Mouse (Mus musculus) midbrain, embryonic 13.5 days (tissue): ENCODE data around the gene Tcl1b3. TPM values are rescaled to one million over a fixed set of nuclear protein-coding genes. Genes with fewer than 3 reads are reported as not detected.

Experiments
- polyA plus RNA-seq: library from polyadenylated mRNA; unstranded; fragments of >200 nt; fragmentation: Nextera tagmentation; extraction: Ambion mirVana; gene quantifications from 2 replicates; pipeline ENCODE4 v1.2.1, GENCODE M21; 2015

The Tcl1b3 gene
- polyA plus RNA-seq, 1 experiment from 2014 or later: not detected

Other genes with a start within 250 kb of the Tcl1b3 start
- gene Syne3, start 181.2 kb upstream of the Tcl1b3 start, polyA plus RNA-seq: 0.17 and 0.27 TPM in 2 replicates
- 139 and 148 TPM in 2 replicates for gene Glrx5, start 158.4 kb upstream of the Tcl1b3 start, polyA plus RNA-seq
- gene Tcl1b2, start 45.0 kb upstream of the Tcl1b3 start, polyA plus RNA-seq: not detected in 2 replicates
- not detected in 2 replicates for gene Tcl1b1, start 31.4 kb upstream of the Tcl1b3 start, polyA plus RNA-seq
- not detected in 2 replicates for gene Tcl1b5, start 14.7 kb upstream of the Tcl1b3 start, polyA plus RNA-seq
- not detected in 2 replicates for gene Tcl1b4, start 10.9 kb downstream of the Tcl1b3 start, polyA plus RNA-seq
- gene Tcl1, start 31.8 kb downstream of the Tcl1b3 start, polyA plus RNA-seq: not detected in 2 replicates
- 6.7 and 6.8 TPM in 2 replicates for gene Tunar, start 142.8 kb downstream of the Tcl1b3 start, polyA plus RNA-seq